Mouse (Mus musculus) NIH3T3 (cell line): ENCODE results near the gene Actl6b.

ENCODE experiments used
- DNase-seq: peaks from one replicate; pipeline ENCODE4 v3.0.0-alpha.2; 2012; ENCODE audit warnings: low read depth

Gene Actl6b

DNA sequence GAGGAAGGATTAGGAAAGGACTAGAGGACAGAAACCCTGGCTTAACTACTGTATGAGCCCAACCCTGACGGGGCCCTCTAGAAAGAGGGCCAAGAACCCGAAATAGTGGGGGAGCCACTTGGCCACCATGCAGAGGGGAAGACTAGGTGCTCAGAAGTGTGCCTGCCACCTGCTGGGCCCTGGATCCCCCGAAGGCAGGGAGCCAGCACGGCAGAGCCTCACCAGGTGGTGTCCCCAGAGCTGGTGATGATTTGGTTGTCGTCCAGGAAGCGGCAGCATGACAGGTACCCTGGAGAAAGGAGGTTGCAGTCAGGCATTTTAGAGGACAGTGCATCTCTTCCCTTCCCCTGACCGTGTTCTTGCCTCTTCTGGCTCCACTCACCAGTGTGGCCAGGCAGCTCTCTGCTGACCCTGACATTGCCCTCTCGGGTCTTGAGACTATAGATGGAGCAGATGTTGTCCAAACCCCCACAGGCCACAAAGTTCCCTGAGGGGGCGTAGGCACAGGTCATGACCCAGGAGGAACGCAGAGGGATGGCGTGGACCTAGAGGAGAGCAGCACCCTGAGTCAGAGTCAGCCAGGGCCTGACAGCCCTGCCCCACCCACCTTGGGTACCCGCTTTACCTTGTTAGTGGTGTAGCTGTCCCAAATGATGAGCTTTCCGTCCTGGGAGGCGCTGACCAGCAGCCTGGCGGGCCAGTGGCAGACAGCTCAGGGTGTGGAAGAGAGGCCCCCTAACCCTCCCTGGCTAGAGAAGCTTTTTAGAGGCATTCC lies 23.9 kb upstream of the Actl6b start:
- DNase-seq, result no peak

DNA sequence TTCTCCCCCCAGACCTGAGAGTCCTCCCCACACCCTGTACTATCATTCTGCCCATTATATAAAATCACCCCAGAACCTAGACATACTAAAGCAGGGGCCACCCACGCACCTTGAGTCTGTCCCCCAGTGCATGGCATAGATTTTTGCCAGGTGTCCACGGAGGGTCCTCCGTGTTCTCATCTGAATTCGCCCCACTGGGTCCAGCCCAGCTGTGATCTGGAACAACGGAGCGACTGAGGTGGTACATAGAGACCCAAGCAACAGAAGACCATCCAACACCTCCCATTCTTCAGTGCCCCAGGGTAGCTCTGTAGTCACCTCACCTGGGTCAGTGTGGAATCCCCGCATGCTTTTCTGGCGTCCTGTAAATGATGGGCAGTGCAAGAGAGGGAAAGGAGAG lies 23.2 kb upstream of the Actl6b start:
- DNase-seq, result no peak

DNA sequence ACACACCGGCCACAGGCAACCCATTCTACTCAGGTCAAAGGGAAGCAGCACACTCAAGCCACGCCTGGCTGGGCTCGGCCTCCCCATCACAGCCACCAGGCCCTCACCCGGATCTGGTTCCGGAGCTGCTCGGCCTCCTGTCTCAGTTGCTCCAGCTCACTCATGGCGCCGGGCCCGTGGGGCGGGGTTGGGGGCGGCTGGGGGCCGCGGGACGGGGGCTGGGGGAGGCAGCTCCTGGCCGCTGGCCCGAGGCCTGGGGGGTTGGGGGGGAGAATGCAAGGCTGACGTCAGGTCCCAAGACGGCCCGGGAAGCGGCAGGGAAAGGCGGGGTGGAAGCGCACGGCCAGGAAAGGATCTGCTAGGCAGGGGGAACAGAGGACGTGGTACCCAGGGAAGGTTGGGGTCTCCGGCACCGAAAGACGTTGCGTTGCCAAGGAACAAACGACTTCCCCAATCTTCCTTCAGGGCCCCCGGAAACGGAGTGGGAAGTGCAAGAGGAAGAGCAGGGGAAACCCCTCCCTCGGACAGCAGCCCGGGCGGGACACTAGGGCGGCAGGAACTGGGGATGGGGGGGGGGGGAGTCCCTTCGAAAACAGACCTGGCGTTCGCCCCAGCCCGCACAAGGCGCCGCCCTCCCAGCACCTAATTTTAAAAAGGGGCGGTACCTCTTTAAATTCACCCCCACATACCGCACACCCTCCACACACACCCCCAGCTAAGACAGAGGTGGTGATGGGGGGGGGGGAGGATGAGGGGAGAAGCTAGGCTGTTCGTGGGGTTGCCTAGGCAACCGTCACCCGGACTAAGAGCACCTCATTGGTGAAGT lies 22.5 kb upstream of the Actl6b start:
- DNase-seq, result peak; percentile 86

DNA sequence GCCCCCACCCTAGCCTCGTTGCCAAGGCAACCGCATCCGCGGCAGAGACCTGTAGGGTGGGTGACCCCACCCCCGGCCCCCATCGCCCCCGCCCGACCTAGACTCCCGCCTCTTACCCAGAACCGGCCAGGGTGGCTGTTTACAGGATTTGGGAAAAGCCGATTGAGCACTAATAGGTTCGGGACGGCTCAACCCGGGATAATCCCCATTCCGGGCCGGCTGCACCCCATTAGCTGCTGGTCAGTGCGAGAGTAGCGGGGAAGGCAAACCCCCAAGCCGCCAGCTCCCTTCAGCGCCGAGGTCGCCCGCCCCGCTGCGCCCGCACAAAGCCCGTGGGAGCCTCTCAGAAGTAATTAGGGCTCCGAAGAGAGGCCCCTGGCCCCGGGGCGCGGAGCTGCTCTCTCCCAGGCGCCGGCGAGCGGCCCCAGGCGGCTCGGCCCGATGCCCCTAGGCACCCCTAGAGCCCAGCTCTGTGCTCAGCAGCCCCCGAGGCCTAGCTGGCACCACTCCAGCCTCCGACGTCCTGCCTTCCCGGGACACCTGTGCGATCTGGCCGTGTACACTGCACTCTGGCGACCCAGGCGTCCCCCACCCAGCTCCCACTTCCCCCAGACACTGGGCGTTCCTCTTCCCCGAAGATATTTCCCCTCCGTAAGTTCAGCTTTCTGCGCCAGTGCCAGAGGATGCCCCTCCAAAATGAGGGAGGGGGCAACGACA lies 21.7 kb upstream of the Actl6b start:
- DNase-seq, result peak; percentile 61

DNA sequence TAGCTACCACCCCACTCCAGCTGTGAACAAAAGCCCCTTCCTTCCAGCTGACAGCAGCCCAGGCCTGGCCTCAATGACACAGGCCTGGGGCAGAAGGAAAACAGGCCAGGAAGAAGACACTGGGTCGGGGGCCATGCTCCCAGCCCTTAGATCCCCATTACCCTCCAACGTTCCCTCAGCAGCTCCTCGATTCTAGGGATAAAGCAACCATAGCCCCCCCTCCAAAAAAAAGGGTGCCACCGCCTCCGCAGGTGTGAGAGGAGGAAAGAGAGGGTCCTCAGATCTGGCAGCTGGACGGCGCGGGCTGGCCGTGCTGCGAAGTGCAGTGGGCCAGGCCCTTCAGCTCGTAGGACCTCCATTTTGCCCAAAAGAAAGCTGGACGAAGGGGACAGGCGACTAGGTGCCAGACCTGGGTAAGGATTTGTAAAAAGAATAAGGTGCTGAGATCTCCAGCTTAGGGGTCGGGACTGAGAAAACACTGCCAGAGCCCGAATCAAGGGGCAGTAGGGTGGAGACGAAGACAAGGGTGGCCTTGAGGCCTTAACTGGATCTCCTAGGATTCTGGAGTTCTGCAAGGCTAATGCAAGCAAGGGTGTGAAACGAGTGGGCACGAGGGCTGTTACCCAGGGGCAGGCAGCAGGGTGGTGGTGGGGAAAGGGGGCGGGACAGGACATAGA lies 21.0 kb upstream of the Actl6b start:
- peak; percentile 50 for DNase-seq

DNA sequence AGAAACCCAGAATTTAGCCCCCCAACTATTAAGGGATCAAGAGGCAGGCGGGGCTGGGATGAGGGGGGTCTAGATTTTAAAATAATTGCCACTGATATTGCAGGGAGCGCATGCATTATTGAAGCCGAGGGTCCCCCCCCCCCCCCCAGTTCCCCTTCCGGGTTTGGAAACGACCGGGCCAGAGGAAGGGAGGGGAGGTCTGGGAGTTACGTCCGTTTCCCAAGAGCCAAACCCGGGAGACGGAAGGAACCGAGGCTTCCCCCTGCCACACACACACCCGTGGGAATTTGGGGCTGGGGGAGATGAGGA lies 20.6 kb upstream of the Actl6b start:
- no peak for DNase-seq

DNA sequence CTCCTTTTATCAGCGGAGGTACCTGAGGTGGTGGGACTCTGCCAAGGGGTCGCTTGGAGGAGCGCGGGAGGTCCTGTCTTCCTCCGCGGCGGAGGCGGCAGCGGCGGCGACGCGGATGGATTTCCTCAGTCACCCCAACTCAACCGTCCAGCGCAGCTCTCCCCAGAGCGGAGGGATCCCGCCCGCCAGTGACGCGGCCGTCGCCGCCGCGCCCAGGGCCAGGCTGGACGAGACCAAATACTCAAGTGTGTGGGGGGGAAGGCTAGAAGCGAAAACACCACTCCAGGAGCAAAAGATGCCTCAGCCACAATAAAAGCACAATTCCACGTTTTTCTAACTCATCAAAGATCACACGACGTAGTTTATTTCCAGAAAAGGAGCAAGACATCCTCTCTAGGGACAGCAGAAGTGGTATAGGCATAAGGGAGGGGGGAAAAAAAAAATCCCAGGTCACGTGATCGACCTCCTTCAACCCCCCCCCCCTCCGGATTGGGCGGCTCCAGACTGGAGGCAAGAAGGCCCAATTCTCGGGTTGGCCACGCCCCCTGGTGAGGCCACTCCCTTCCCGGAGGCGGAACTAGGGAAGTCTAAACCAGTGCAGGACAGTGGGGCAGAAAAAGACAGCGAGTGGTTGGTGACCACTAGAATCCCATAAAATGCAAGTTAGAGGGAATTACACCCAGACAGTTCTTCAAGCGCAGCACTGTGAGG lies 20.0 kb upstream of the Actl6b start, which contains the start of the genes Epo and Gnb2:
Gene Epo (minus strand): TSS at position 126 of the 711 bp plus-strand sequence.
Gene Gnb2 (minus strand): TSS at position 394 of the 711 bp plus-strand sequence.
- DNase-seq, result peak; percentile 100

DNA sequence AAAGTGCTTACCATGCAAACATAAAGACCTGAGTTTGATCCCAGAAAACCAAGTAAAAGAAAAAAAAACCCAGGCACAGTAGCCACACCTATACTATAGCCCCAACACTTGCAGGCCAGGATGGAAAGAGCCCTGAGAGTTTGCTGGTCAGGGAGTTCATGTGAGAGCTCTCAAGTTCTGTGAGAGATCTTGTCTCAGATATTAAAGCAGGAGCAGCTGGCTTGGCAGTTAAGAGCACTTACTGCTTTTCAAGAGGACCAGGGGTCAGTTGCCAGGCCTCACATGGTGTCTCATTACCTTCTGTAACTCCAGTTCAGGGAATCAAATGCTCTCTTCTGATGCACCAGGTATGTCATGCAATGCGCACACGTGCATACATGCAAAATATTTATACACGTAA lies 18.6 kb upstream of the Actl6b start:
- DNase-seq, result no peak

DNA sequence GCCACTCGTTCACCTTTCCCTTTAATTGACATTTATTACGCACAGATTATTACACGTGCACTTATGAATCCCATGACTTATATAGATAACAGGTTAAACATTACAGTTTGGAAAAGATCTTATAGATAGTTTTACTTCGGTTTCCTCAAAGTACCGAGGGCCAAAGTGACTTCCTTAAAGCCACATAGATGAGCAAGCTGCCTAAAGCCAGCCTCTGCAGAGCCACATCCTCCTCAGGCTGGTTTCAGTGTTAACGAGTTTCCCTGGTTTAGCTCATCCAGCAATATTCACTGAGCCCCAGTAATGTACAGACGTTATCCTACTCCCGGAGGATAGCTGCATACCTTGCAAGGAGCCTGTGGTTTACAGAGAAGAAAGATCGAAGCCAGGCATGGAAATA lies 18.0 kb upstream of the Actl6b start:
- DNase-seq, result no peak

DNA sequence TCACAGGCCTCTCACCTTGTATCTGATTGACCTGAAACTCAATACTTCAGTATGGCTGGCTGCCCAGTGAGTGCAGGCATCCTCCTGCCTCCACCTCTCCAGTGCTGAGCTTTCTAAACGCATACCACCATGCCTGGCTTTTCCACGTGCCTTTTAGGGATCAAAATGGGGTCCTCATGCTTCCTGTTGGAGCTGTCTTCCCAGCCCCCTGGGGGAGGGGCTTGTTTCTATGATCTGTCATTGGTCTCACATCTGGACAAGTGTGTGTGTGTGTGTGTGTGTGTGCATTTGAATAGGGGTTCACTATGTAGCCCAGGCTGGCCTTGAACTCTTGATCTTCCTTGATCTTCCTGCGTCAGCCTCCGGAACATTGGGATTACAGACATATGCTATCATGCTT lies 15.9 kb upstream of the Actl6b start:
- no peak for DNase-seq

DNA sequence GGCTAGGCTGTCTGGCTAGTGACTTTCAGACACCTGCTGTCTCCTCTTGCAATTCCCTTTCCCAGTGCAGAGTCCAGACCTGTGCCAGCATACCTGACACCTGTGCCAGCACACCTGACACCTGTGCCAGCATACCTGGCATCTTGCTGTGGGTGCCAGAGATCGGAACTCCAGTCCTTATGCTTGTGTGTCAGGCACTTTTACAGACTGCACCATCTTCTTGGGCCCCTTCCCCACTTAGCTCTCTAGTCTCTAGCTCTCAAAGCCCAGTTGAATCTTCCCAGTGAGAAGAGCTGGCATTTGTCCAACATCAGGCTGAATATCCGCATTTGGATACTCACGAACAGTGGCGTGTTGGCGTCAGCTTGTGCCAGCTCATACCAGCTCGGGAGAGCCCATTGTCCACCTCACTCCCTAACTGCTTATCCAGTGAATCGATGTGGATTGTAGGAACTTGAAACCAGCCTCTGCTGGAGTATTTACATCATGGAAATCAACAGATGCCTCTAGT lies 14.0 kb upstream of the Actl6b start:
- DNase-seq, result peak; percentile 44

DNA sequence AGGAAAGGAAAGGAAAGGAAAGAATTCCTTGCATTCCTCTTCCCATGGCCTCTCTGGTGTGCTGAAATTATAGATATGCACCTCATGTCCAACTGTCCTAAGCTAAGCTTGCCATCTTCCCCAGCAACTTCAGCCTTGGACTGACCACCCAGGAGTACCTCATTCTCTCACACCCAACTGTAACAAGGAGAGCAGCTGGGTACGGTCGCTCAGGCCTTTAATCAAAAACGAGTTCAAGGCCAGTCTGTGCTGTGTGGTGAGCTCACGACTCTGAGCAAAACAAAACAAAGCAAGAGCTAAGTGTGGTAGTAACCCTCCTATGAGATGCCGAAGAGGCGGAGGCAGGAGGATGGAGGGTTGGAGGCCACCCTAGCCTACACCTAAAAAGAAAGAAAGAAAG lies 12.3 kb upstream of the Actl6b start:
- no peak for DNase-seq

DNA sequence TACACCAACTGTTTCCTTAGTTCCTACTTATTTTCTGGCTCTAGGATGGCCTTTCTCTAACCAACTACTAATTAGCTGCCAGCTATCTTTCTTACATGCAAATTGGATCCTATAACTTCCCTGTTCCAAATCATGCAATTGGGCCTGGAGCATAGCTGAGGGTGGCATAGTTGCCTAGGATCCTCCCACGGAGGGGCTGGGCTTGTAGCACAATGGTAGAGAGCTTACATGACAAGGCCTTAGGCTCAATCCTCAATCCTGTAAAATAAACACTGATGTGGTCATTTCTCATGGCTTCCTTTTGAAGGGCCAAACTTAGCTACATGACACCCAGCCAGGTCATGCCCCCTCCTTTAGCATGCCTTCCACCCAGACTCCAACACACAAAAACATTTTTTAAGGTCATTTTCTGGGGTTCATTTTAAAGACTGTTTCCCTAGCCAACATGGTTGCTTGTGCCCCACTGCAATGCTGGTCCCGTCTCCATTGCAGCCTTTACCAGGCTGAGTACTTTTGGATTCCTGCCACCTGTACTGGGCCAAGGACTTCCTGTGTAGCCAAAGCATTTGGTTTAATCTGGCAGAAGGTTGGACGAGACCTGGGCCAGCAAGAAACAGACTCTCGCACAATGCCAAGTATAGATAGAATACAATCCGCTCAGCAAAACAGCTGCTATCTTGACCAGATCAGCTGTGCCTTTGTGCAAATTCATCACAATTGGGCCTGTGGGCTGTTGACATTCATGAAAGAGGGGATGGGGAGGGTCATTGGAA lies 11.4 kb upstream of the Actl6b start:
- DNase-seq, result no peak

DNA sequence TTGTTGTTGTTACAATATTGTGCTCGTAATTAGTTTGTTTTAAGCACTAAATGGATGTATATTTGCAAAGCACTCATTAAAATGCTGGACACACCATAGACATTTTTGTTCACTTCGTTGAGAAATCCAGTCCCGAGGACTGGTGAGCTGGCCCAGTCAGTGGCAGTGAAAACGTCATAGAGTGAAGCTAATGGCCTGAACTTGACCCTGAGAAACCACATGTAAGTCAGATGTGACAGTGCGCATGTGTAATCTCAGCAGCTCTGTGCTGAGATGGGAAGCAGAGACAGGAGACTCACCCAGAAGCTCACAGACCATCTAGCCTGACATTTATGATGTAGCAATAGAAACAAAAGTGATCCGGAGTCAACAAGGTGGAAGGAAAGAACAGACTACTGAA lies 8.4 kb upstream of the Actl6b start:
- peak; percentile 30 for DNase-seq

DNA sequence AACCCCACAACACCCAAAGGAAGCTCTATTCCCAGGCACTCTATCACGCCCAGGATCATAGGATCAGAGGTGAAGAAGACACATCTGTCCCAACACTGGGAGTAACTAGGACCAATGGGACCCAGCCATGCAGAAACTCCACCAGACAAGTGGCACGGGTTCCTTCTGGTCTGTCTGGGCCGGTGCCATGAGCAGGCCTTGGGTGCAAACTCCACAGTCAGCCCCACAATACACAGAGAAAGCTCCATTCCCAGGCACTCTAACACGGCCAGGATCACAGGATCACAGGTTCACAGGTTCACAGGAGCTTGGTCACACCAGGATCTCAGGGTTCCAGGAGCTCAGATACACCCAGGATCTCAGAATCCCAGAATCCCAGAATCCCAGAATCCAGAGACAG lies 7.7 kb upstream of the Actl6b start:
- no peak for DNase-seq

DNA sequence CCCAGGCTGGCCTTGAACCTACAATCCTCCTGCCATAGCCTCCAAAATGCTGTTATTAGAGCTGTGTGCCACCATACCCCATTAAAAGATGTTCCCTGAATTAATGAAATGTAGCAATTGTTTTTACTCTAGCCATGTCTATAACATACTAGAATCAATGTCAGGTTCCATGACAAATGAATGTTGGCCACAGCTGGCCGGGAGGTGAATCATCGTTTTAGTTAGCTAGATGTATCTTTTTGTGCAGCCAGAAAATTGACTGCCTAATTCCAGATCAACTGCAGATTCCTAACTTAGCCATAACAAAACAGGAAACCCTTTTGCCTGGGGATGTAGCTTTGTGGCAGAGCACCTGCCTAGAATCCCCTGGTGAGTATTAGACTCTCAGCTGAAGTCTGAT lies 3.5 kb upstream of the Actl6b start:
- DNase-seq, result peak; percentile 60

DNA sequence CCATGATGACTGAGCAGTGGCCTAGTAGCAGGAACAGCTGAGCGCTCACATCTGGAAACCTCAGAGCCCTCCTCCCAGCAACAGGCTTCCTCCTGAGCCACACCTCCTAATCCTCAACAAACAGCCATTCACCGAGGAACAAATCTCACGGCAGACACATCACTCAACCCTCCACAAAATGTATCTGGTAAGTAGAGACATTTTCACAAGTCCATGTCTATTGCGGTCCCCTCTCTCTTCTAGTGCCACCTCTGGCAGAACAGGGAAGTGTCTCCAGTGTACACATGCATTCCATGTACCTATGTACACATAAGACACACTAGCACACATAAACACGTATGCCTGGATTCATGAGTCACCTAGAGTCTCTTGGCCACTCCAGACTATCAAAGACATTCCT lies 2.2 kb upstream of the Actl6b start:
- DNase-seq, result peak; percentile 32

DNA sequence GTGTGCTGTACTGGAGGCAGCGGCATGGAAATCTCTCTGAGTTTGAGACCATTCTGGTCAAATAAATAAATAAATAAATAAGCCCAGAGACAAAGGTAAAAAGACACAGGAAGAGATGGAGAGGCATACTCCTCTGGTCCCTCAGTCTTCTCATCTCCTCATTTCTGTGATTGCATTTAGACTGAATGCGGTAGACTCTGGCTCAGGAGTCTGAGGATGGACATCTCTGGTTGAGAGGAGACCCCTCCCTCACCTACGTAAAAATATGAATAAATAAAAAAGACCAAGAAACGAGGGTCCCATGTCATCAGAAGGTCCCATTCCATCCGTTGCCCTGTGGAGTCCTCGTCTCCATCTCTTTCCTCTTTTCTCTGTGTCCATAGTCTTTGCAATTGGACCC lies 317 bp upstream of the Actl6b start:
- DNase-seq, result no peak

DNA sequence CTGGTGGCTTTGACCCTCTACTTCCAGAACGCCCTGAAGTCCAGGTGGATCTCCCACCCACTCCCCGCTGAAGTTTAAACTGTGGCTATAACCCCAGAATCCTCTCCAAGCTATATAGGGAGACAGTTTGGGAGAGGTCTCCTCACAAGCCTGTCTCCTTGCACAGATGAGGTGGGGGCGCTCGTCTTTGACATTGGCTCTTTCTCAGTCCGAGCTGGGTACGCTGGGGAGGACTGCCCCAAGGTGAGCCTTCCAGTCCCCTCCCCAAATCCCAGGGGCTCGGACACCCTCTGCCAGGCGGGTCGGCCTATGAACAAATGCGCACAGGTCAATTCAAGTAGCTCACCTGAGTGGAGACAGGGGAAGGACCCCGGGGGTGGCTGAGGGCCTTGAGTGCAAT lies 581 bp downstream of the Actl6b start:
- DNase-seq, result no peak

DNA sequence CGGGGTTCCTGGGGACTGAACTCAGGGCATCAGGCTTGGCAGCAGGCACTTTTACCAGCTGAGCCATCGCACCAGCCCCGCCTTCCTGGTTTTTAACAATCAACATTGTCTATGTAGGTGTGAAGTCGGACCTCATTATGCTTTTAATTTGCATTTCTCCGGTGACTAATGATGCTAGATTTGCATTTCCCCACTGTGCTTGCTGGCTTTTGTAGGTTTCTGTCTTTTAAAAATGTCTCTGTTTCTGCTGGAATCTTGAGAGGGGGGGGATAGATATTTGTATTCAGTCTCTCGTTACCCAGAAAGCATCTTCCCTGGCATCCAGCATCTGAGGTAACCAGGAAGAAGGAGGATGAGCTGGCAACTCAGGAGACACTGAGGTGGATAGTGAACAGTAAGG lies 8.2 kb downstream of the Actl6b start:
- no peak for DNase-seq

DNA sequence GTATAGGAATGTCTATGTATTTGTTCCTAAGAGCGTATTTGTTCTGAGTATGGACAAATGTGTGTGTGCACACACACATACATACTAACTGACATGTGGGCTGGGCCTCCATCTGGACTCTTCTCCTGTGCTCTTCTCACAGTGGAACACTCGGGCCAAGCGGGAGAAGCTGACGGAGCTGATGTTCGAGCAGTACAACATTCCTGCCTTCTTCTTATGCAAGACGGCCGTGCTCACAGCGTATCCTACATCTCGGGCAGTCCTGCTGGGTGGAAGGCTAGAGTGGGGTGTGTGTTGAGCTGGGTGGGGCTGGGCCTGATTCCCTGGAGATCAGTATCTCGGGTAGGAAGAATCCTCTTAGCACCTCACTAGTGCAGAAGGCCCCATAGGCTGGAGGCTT lies 9.6 kb downstream of the Actl6b start:
- DNase-seq, result no peak
